Mouse (Mus musculus): Measurements from ENCODE around the gene 2610301B20Rik. TPM values are rescaled to one million over a fixed set of nuclear protein-coding genes. Genes with fewer than 3 reads are reported as not detected.
"Not testable (repeated sequence)": the region's sequence is repeated elsewhere in the genome, so short reads cannot be mapped to it uniquely, and the experiment has no call there.

2610301B20Rik gene
- polyA plus RNA-seq (2012; rRNA removed): 48.6 and 48.7 TPM in 2 replicates

- DNase-seq (ENCODE audit: extremely low spot score in 1 of 2, low spot score in 1 of 2): peak; percentile 89 to 99
These were observed at the start of gene 2610301B20Rik for GRCm38 (mm10) chr4:10873920-10874665. 2610301B20Rik (plus strand) TSS chr4:10874498.

- DNase-seq (ENCODE audit: extremely low spot score in 1 of 2, low spot score in 1 of 2): no peak
These were observed 41.0 kb upstream of the 2610301B20Rik start for GRCm38 (mm10) chr4:10833273-10833672.

GRCm38 (mm10) chr4:10835252-10836051 lies 38.8 kb upstream of the 2610301B20Rik start:
- DNase-seq (ENCODE audit: extremely low spot score in 1 of 2, low spot score in 1 of 2): peak in 1 of 2 experiments; percentile 74

- DNase-seq (ENCODE audit: extremely low spot score in 1 of 2, low spot score in 1 of 2): no peak
These were observed 28.4 kb upstream of the 2610301B20Rik start for GRCm38 (mm10) chr4:10845848-10846247.

GRCm38 (mm10) chr4:10849812-10850211 lies 24.5 kb upstream of the 2610301B20Rik start:
- DNase-seq (ENCODE audit: extremely low spot score in 1 of 2, low spot score in 1 of 2): no peak

- no peak for DNase-seq (ENCODE audit: extremely low spot score in 1 of 2, low spot score in 1 of 2)
These were observed 23.3 kb upstream of the 2610301B20Rik start for GRCm38 (mm10) chr4:10851013-10851412.

- DNase-seq (ENCODE audit: extremely low spot score in 1 of 2, low spot score in 1 of 2): no peak
These were observed 15.1 kb upstream of the 2610301B20Rik start for GRCm38 (mm10) chr4:10859174-10859573.

- DNase-seq (ENCODE audit: extremely low spot score in 1 of 2, low spot score in 1 of 2): peak in 1 of 2 experiments; percentile 51
These were observed 14.3 kb upstream of the 2610301B20Rik start for GRCm38 (mm10) chr4:10859911-10860581.

GRCm38 (mm10) chr4:10860825-10861224 lies 13.5 kb upstream of the 2610301B20Rik start:
- no peak for DNase-seq (ENCODE audit: extremely low spot score in 1 of 2, low spot score in 1 of 2)

- not testable (repeated sequence) for DNase-seq (ENCODE audit: extremely low spot score in 1 of 2, low spot score in 1 of 2)
These were observed 11.4 kb upstream of the 2610301B20Rik start for GRCm38 (mm10) chr4:10862882-10863281.

- DNase-seq (ENCODE audit: extremely low spot score in 1 of 2, low spot score in 1 of 2): no peak
These were observed 2.1 kb upstream of the 2610301B20Rik start for GRCm38 (mm10) chr4:10872231-10872630.

GRCm38 (mm10) chr4:10872685-10873539 lies 1.4 kb upstream of the 2610301B20Rik start:
- DNase-seq (ENCODE audit: extremely low spot score in 1 of 2, low spot score in 1 of 2): no peak

GRCm38 (mm10) chr4:10873549-10873919 lies 764 bp upstream of the 2610301B20Rik start:
- DNase-seq (ENCODE audit: extremely low spot score in 1 of 2, low spot score in 1 of 2): no peak

- DNase-seq (ENCODE audit: extremely low spot score in 1 of 2, low spot score in 1 of 2): peak in 1 of 2 experiments; percentile 41
These were observed 422 bp downstream of the 2610301B20Rik start for GRCm38 (mm10) chr4:10874718-10875121.

GRCm38 (mm10) chr4:10875407-10875806 lies 1.1 kb downstream of the 2610301B20Rik start:
- DNase-seq (ENCODE audit: extremely low spot score in 1 of 2, low spot score in 1 of 2): peak in 1 of 2 experiments; percentile 54

GRCm38 (mm10) chr4:10877057-10877456 lies 2.8 kb downstream of the 2610301B20Rik start:
- DNase-seq (ENCODE audit: extremely low spot score in 1 of 2, low spot score in 1 of 2): no peak

GRCm38 (mm10) chr4:10883740-10884408 lies 9.6 kb downstream of the 2610301B20Rik start:
- DNase-seq (ENCODE audit: extremely low spot score in 1 of 2, low spot score in 1 of 2): peak in 1 of 2 experiments; percentile 31

- DNase-seq (ENCODE audit: extremely low spot score in 1 of 2, low spot score in 1 of 2): no peak
These were observed 14.5 kb downstream of the 2610301B20Rik start for GRCm38 (mm10) chr4:10888835-10889234.

GRCm38 (mm10) chr4:10896262-10896661 lies 22.0 kb downstream of the 2610301B20Rik start:
- no peak for DNase-seq (ENCODE audit: extremely low spot score in 1 of 2, low spot score in 1 of 2)

Measured in frontal cortex, adult 2 months (tissue).